10 mouse cellular contexts compared by ENCODE assay signal in the genomic region with DNA sequence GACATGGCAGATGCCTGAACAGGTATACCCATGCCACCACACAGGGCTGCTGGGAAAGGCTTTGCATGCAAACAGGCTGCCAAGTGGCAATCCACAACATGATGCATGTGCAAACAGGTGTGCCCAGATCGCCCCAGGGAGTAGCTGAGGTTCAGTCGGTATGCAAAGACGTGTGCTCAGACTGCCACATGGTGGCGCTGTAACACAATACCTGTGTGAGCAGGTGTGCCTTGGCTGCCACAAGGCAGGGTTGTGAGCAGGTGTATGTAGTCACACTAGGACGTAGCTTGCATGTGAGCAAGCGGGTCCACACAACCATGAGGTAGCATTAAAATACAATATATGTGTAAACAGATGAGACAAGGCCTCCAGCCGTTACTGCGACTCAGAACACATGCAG. TPM values are rescaled to one million over a fixed set of nuclear protein-coding genes. Genes with fewer than 3 reads are reported as not detected.
DNase-seq lines count a peak whose midpoint lies in the region; ATAC-seq and TF ChIP-seq lines count a peak whose summit lies in the region.
"Had no signal": no experiment of that assay in that cellular context is flagged by ENCODE, and none has a peak within 500 bp of the region (broad histone marks: within the 10 kb centered on the region; RNA-seq: fewer than 3 reads in every experiment).

No protein-coding gene starts in this region.

- 54% methylated on average over 8 of the region's 8 CpGs for WGBS in forebrain, embryonic 11.5 days
- WGBS in forebrain, embryonic 10.5 days = 53% methylated on average over 8 of the region's 8 CpGs

- H3K27me3 ChIP-seq in forebrain, embryonic 11.5 days (ENCODE audit: control insufficient read depth, insufficient read depth, low read length) = no peaks in the 10 kb centered on the region
- no peaks in the 10 kb centered on the region for H3K27me3 ChIP-seq in forebrain, embryonic 10.5 days (ENCODE audit: poor library complexity, severe bottlenecking)
- H3K27me3 ChIP-seq in C2C12 (ENCODE audit: control insufficient read depth, insufficient read depth, insufficient read length) = no peaks in the 10 kb centered on the region

- no peak for ATAC-seq in forebrain, embryonic 11.5 days (replicated peaks; ENCODE audit: low FRiP score)
- no peak for ATAC-seq in erythroid progenitor cell, adult 5-6 weeks (replicated peaks; ENCODE audit: low FRiP score, poor library complexity, severe bottlenecking)

- TF ChIP-seq CTCF in left cerebral cortex, adult 2 months (IDR thresholded peaks at IDR 0.05) = peak; percentile 55
- TF ChIP-seq CTCF in C2C12 (IDR thresholded peaks at IDR 0.05; ENCODE audit: control insufficient read depth, insufficient read depth, insufficient read length) = peak; percentile 24
- peak; percentile 59 for TF ChIP-seq CTCF in cortical plate, adult 2 months (IDR thresholded peaks at IDR 0.05; ENCODE audit: extremely low read depth, insufficient read depth, low read length)

- intact Hi-C loops in left cerebral cortex, adult 2 months (cut with DNase I) = no loop called here
- intact Hi-C loops in left cerebral cortex, postnatal 36 days (cut with DNase I) = no loop called here

- DNase-seq in forebrain, embryonic 11.5 days (ENCODE audit: low spot score) = peak; percentile 60
- no peak for DNase-seq in forebrain, embryonic 10.5 days (ENCODE audit: extremely low spot score, low spot score)
- no peak for DNase-seq in left cerebral cortex, adult 2 months (ENCODE audit: extremely low spot score in 1 of 2, low spot score in 2 of 2)
- no peak for DNase-seq in left cerebral cortex, adult 11 months (ENCODE audit: low spot score)
- DNase-seq in left cerebral cortex, postnatal 36 days (ENCODE audit: low spot score in 2 of 2) = no peak
- DNase-seq: thymus, adult 18-20 months had no signal

- no peaks in the 10 kb centered on the region for H3K4me1 ChIP-seq in forebrain, embryonic 11.5 days (replicated peaks; ENCODE audit: control insufficient read depth, insufficient read depth, low read length)
- H3K4me1 ChIP-seq in forebrain, embryonic 10.5 days = peaks cover 5% of the 10 kb centered on the region; the same call in 1 of the 2 replicates
- no peaks in the 10 kb centered on the region for H3K4me1 ChIP-seq in cortical plate, adult 2 months (ENCODE audit: control insufficient read depth, insufficient read depth, low read length)

- TF ChIP-seq POLR2A in cortical plate, adult 2 months (IDR thresholded peaks at IDR 0.05; ENCODE audit: extremely low read depth, insufficient read depth, low read length) = no peak

- no peak overlapping the region for H3ac ChIP-seq in C2C12 (ENCODE audit: control insufficient read depth, insufficient read length, low read depth)

- H3K27ac ChIP-seq in forebrain, embryonic 11.5 days (ENCODE audit: low read depth, low read length) = no peak overlapping the region
- no peak overlapping the region for H3K27ac ChIP-seq in forebrain, embryonic 10.5 days
- H3K27ac ChIP-seq in left cerebral cortex, adult 2 months = no peak overlapping the region
- H3K27ac ChIP-seq in cortical plate, adult 2 months (ENCODE audit: insufficient read depth, low read length) = no peak overlapping the region
- H3K27ac ChIP-seq: heart, embryonic 15.5 days had no signal

- no peak overlapping the region for H3K4me2 ChIP-seq in forebrain, embryonic 11.5 days (ENCODE audit: low read depth, low read length, severe bottlenecking)
- H3K4me2 ChIP-seq: heart, embryonic 15.5 days had no signal

- H3K4me3 ChIP-seq in forebrain, embryonic 11.5 days (ENCODE audit: low read depth, low read length) = no peak overlapping the region
- no peak overlapping the region for H3K4me3 ChIP-seq in forebrain, embryonic 10.5 days
- no peak overlapping the region for H3K4me3 ChIP-seq in left cerebral cortex, adult 2 months
- no peak overlapping the region for H3K4me3 ChIP-seq in C2C12 (ENCODE audit: insufficient read depth, poor library complexity, severe bottlenecking)
- no peak overlapping the region for H3K4me3 ChIP-seq in cortical plate, adult 2 months (ENCODE audit: insufficient read depth, low read length)
- H3K4me3 ChIP-seq: heart, embryonic 15.5 days had no signal

- no peaks in the 10 kb centered on the region for H3K36me3 ChIP-seq in forebrain, embryonic 11.5 days (ENCODE audit: control insufficient read depth, insufficient read depth, low read length)
- no peaks in the 10 kb centered on the region for H3K36me3 ChIP-seq in forebrain, embryonic 10.5 days (replicated peaks)
- H3K36me3 ChIP-seq in C2C12 (ENCODE audit: control insufficient read depth, insufficient read depth) = no peaks in the 10 kb centered on the region
- H3K36me3 ChIP-seq: heart, embryonic 15.5 days had no signal

- no peaks in the 10 kb centered on the region for H3K79me2 ChIP-seq in C2C12 (ENCODE audit: control insufficient read depth, insufficient read depth)

- H3K9me3 ChIP-seq in forebrain, embryonic 11.5 days (ENCODE audit: control insufficient read depth, low read length) = no peaks in the 10 kb centered on the region
- H3K9me3 ChIP-seq in forebrain, embryonic 10.5 days = no peaks in the 10 kb centered on the region
- H3K9me3 ChIP-seq: heart, embryonic 15.5 days had no signal

- H3K79me3 ChIP-seq in C2C12 (ENCODE audit: low read depth) = no peaks in the 10 kb centered on the region

- H3K9ac ChIP-seq in forebrain, embryonic 11.5 days (ENCODE audit: low read length) = no peak overlapping the region
- H3K9ac ChIP-seq: heart, embryonic 15.5 days had no signal

TF ChIP-seq in C2C12, 6 proteins besides CTCF, POLR2A, EP300 and RAD21:
- TF ChIP-seq FOSL1 (IDR thresholded peaks at IDR 0.05; ENCODE audit: insufficient read depth, low read length, poor library complexity, severe bottlenecking) (no peak), USF1 (IDR thresholded peaks at IDR 0.05; ENCODE audit: low read depth) (no peak), MYOD1 (IDR thresholded peaks at IDR 0.05; ENCODE audit: control insufficient read depth, insufficient read length, low read depth) (no peak), CEBPB (IDR thresholded peaks at IDR 0.05; ENCODE audit: low read depth) (no peak), MAX (IDR thresholded peaks at IDR 0.05) (no peak), MYOG (IDR thresholded peaks at IDR 0.05; ENCODE audit: control insufficient read depth, extremely low read depth, insufficient read length) (no peak)
TF ChIP-seq in C2C12: peak in this region for 0.

RNA-seq across cellular contexts. Expression of a gene that starts 34.0 kb away (rescaled TPM):
- polyA plus RNA-seq in forebrain, embryonic 11.5 days (2014; fragmentation: Nextera tagmentation; extraction: Ambion mirVana) = 40.6 and 46.1 TPM in 2 replicates
- 42.0 and 52.5 TPM in 2 replicates for polyA plus RNA-seq in forebrain, embryonic 10.5 days (2016; fragmentation: Nextera tagmentation; extraction: Ambion mirVana)
- total RNA-seq in left cerebral cortex, adult 2 months (2021) = 10 to 100 TPM; 37.6 to 49.7 TPM
- 26.4 TPM for polyA plus RNA-seq in C2C12 (2012; fragmentation: generic; extraction: Trizol)
- polyA plus RNA-seq in cortical plate, adult 2 months (2012; rRNA removed) = 27.9 and 31.3 TPM in 2 replicates
- 2.5 and 6.5 TPM in 2 replicates for total RNA-seq in erythroid progenitor cell, adult 5-6 weeks (2015; ENCODE audit: low replicate concordance)
- 8.9 and 12.9 TPM in 2 replicates for total RNA-seq in erythroid progenitor cell, adult 5-6 weeks (2017; ENCODE audit: low replicate concordance)
- 10 to 100 TPM; 31.7 to 45.5 TPM for total RNA-seq in left cerebral cortex, postnatal 36 days (2021)
